ENCODE assay signal across 11 mouse cellular contexts in genomic region chr5:114591151-114591561, GRCm38 (mm10). TPM values are rescaled to one million over a fixed set of nuclear protein-coding genes. Genes with fewer than 3 reads are reported as not detected.
A peak's percentile ranks its signal among the peaks of the same experiment; 100 is the strongest.
DNase-seq lines count a peak whose midpoint lies in the region; ATAC-seq and TF ChIP-seq lines count a peak whose summit lies in the region.
"Had no signal": no experiment of that assay in that cellular context is flagged by ENCODE, and none has a peak within 500 bp of the region (broad histone marks: within the 10 kb centered on the region; RNA-seq: fewer than 3 reads in every experiment).

No protein-coding gene starts in this region.

- peaks cover 95% of the 10 kb centered on the region for H3K4me1 ChIP-seq in kidney, embryonic 14.5 days (ENCODE audit: control insufficient read depth, insufficient read depth, low read length)
- H3K4me1 ChIP-seq in MEL (ENCODE audit: control insufficient read depth in 1 of 2, insufficient read depth in 2 of 2, low read length in 2 of 2) = peaks cover 0 to 25% of the 10 kb centered on the region in 2 experiments; a peak in 3 of 4 replicates
- H3K4me1 ChIP-seq in forebrain, embryonic 12.5 days = peaks cover 93% of the 10 kb centered on the region
- peaks cover 51% of the 10 kb centered on the region for H3K4me1 ChIP-seq in liver, embryonic 16.5 days (ENCODE audit: control insufficient read depth, low read depth, low read length)

- peak overlapping the region; percentile 49; the same call in 1 of the 2 replicates for H3K27ac ChIP-seq in kidney, embryonic 14.5 days (ENCODE audit: low read depth, low read length)
- peak overlapping the region; percentile 61; the same call in 1 of the 2 replicates for H3K27ac ChIP-seq in MEL (ENCODE audit: control insufficient read depth, low read depth, low read length)
- H3K27ac ChIP-seq in forebrain, embryonic 12.5 days = peak overlapping the region; percentile 79
- H3K27ac ChIP-seq in liver, embryonic 16.5 days (ENCODE audit: low read length) = no peak overlapping the region
- H3K27ac ChIP-seq: limb, embryonic 13.5 days had no signal

- no peak overlapping the region; the same call in 1 of the 2 replicates for H3K9ac ChIP-seq in kidney, embryonic 14.5 days (ENCODE audit: low read depth, low read length)
- H3K9ac ChIP-seq in MEL (ENCODE audit: control insufficient read depth, low read depth, low read length, poor library complexity, severe bottlenecking) = no peak overlapping the region
- peak overlapping the region; percentile 7; the same call in 1 of the 2 replicates for H3K9ac ChIP-seq in forebrain, embryonic 12.5 days
- no peak overlapping the region for H3K9ac ChIP-seq in liver, embryonic 16.5 days (ENCODE audit: low read depth, low read length)
- H3K9ac ChIP-seq: limb, embryonic 13.5 days had no signal

- peak; percentile 88 to 90 for TF ChIP-seq EP300 in MEL (IDR thresholded peaks at IDR 0.05; ENCODE audit: low read depth in 1 of 2, low read length in 2 of 2)

- H3K9me3 ChIP-seq in kidney, embryonic 14.5 days (ENCODE audit: control insufficient read depth, low read length) = no peaks in the 10 kb centered on the region
- no peaks in the 10 kb centered on the region for H3K9me3 ChIP-seq in MEL (replicated peaks; ENCODE audit: insufficient read depth, low read length)
- no peaks in the 10 kb centered on the region for H3K9me3 ChIP-seq in forebrain, embryonic 12.5 days
- no peaks in the 10 kb centered on the region for H3K9me3 ChIP-seq in liver, embryonic 16.5 days (replicated peaks; ENCODE audit: control insufficient read depth, low read length)
- H3K9me3 ChIP-seq: limb, embryonic 13.5 days had no signal

- TF ChIP-seq CTCF in MEL (IDR thresholded peaks at IDR 0.05 in 2 of 3, conservative IDR thresholded peaks at IDR 0.05 in 1 of 3; ENCODE audit: control insufficient read depth in 1 of 3, insufficient read depth in 1 of 3, low read depth in 2 of 3, low read length in 3 of 3, poor library complexity in 1 of 3, severe bottlenecking in 1 of 3) = no peak

- H3K4me2 ChIP-seq in kidney, embryonic 14.5 days (replicated peaks; ENCODE audit: low read depth, low read length) = no peak overlapping the region
- peak overlapping the region; percentile 17; the same call in 1 of the 2 replicates for H3K4me2 ChIP-seq in forebrain, embryonic 12.5 days
- H3K4me2 ChIP-seq in liver, embryonic 16.5 days (ENCODE audit: low read depth, low read length) = no peak overlapping the region
- H3K4me2 ChIP-seq: limb, embryonic 13.5 days had no signal

- ATAC-seq in kidney, embryonic 14.5 days (ENCODE audit: low FRiP score, low TSS enrichment) = no peak
- ATAC-seq in forebrain, embryonic 12.5 days (ENCODE audit: low FRiP score) = no peak
- peak; percentile 45 for ATAC-seq in liver, embryonic 16.5 days (ENCODE audit: low read depth)
- no peak for ATAC-seq in erythroblast, adult 5-6 weeks (replicated peaks; ENCODE audit: low FRiP score, poor library complexity, severe bottlenecking)

- DNase-seq in kidney, adult 11 months = no peak
- DNase-seq in MEL (ENCODE audit: low read depth, low spot score) = peak; percentile 72
- DNase-seq in cerebellum, adult 9-10 months = no peak
- no peak for DNase-seq in gastrocnemius, adult 18-20 months (ENCODE audit: low spot score)
- DNase-seq: kidney, adult 2 months; right cerebral cortex, postnatal 14 days had no signal

- 51% methylated on average over 15 of the region's 15 CpGs for WGBS in kidney, embryonic 14.5 days
- 41% methylated on average over 15 of the region's 15 CpGs for WGBS in forebrain, embryonic 12.5 days
- 11% methylated on average over 15 of the region's 15 CpGs for WGBS in liver, embryonic 16.5 days (ENCODE audit: insufficient replicate concordance)

- TF ChIP-seq RAD21 in MEL (IDR thresholded peaks at IDR 0.05; ENCODE audit: low read depth, low read length) = no peak

- H3K79me2 ChIP-seq in MEL (ENCODE audit: control insufficient read depth, insufficient read depth, low read length, poor library complexity) = no peaks in the 10 kb centered on the region

- no peaks in the 10 kb centered on the region for H3K27me3 ChIP-seq in kidney, embryonic 14.5 days (ENCODE audit: control insufficient read depth, insufficient read depth, low read length)
- no peaks in the 10 kb centered on the region for H3K27me3 ChIP-seq in MEL (ENCODE audit: control insufficient read depth in 1 of 2, insufficient read depth in 2 of 2, low read length in 2 of 2)
- peaks cover 16% of the 10 kb centered on the region; the same call in 1 of the 2 replicates for H3K27me3 ChIP-seq in forebrain, embryonic 12.5 days
- no peaks in the 10 kb centered on the region for H3K27me3 ChIP-seq in liver, embryonic 16.5 days (ENCODE audit: control insufficient read depth, insufficient read depth, low read depth, low read length)

- TF ChIP-seq POLR2A in MEL (IDR thresholded peaks at IDR 0.05; ENCODE audit: control insufficient read depth in 1 of 2, insufficient read depth in 1 of 2, low read depth in 1 of 2, low read length in 2 of 2, poor library complexity in 1 of 2) = no peak

- H3K36me3 ChIP-seq in kidney, embryonic 14.5 days (ENCODE audit: control insufficient read depth, insufficient read depth, low read length) = no peaks in the 10 kb centered on the region
- H3K36me3 ChIP-seq in MEL (ENCODE audit: control insufficient read depth in 1 of 2, insufficient read depth in 2 of 2, low read length in 2 of 2) = peaks cover 0 to 17% of the 10 kb centered on the region in 2 experiments; a peak in 2 of 4 replicates
- peaks cover 16% of the 10 kb centered on the region for H3K36me3 ChIP-seq in forebrain, embryonic 12.5 days (replicated peaks)
- no peaks in the 10 kb centered on the region for H3K36me3 ChIP-seq in liver, embryonic 16.5 days (ENCODE audit: control insufficient read depth, insufficient read depth)
- H3K36me3 ChIP-seq: limb, embryonic 13.5 days had no signal

- no peak overlapping the region for H3K4me3 ChIP-seq in kidney, embryonic 14.5 days (ENCODE audit: low read length)
- H3K4me3 ChIP-seq in MEL (ENCODE audit: control insufficient read depth in 1 of 2, insufficient read depth in 1 of 2, low read depth in 2 of 2, low read length in 2 of 2) = peak overlapping the region; percentile 4 to 38; a peak in 2 of 4 replicates
- no peak overlapping the region for H3K4me3 ChIP-seq in forebrain, embryonic 12.5 days (replicated peaks)
- H3K4me3 ChIP-seq in liver, embryonic 16.5 days (ENCODE audit: low read depth, low read length) = no peak overlapping the region
- H3K4me3 ChIP-seq: limb, embryonic 13.5 days had no signal

TF ChIP-seq in MEL, 35 proteins besides CTCF, POLR2A, EP300 and RAD21:
- no peak for TF ChIP-seq ELF1 (IDR thresholded peaks at IDR 0.05; ENCODE audit: low read depth, low read length)
- TF ChIP-seq MAZ (IDR thresholded peaks at IDR 0.05; ENCODE audit: low read depth, low read length) = peak; percentile 65; the same call in 1 of the 2 replicates
- peak; percentile 33; the same call in 1 of the 2 replicates for TF ChIP-seq TAL1 (IDR thresholded peaks at IDR 0.05; ENCODE audit: low read length)
- TF ChIP-seq HCFC1 (IDR thresholded peaks at IDR 0.05; ENCODE audit: low read depth, low read length) = no peak
- TF ChIP-seq MAFK (IDR thresholded peaks at IDR 0.05; ENCODE audit: borderline replicate concordance, low read depth, low read length) = peak; percentile 36; the same call in 1 of the 2 replicates
- TF ChIP-seq SIN3A (IDR thresholded peaks at IDR 0.05; ENCODE audit: low read length) = peak; percentile 74
- TF ChIP-seq ZC3H11A (IDR thresholded peaks at IDR 0.05; ENCODE audit: low read depth, low read length) = 0 out of 2 replicates have a peak, but pooled peaks have one; percentile 10
- TF ChIP-seq RCOR1 (IDR thresholded peaks at IDR 0.05; ENCODE audit: low read depth, low read length) = peak; percentile 70; the same call in 1 of the 2 replicates
- peak; percentile 97 for TF ChIP-seq GATA1 (IDR thresholded peaks at IDR 0.05; ENCODE audit: low read depth, low read length)
- peak; percentile 88 for TF ChIP-seq ETS1 (IDR thresholded peaks at IDR 0.05; ENCODE audit: low read depth, low read length)
- no peak for TF ChIP-seq E2F4 (IDR thresholded peaks at IDR 0.05; ENCODE audit: borderline replicate concordance, low read depth, low read length)
- peak; percentile 89 for TF ChIP-seq TCF12 (IDR thresholded peaks at IDR 0.05; ENCODE audit: low read depth, low read length)
- TF ChIP-seq MYC (IDR thresholded peaks at IDR 0.05; ENCODE audit: low read depth, low read length) = no peak
- peak; percentile 48; the same call in 1 of the 2 replicates for TF ChIP-seq MXI1 (IDR thresholded peaks at IDR 0.05; ENCODE audit: low read depth, low read length)
- no peak for TF ChIP-seq CHD2 (IDR thresholded peaks at IDR 0.05; ENCODE audit: low read length)

RNA-seq across cellular contexts. Expression of gene Fam222a, which starts 23.3 kb away (rescaled TPM):
- polyA plus RNA-seq in kidney, embryonic 14.5 days (2014; fragmentation: Nextera tagmentation; extraction: Ambion mirVana) = 5.6 and 5.8 TPM in 2 replicates
- 0.23 and 0.27 TPM in 2 replicates for total RNA-seq in MEL (2012; rRNA removed)
- polyA plus RNA-seq in MEL (2012; ENCODE audit: insufficient read depth in 1 of 2, insufficient read length in 2 of 2, low read depth in 1 of 2, low replicate concordance in 2 of 2, missing spikeins in 1 of 2) = under 1 TPM in 1 of 2 experiments, not detected in 1; 0.70 TPM
- 6.9 and 10.2 TPM in 2 replicates for polyA plus RNA-seq in forebrain, embryonic 12.5 days (2016; fragmentation: Nextera tagmentation; extraction: Ambion mirVana)
- 0.46 and 0.67 TPM in 2 replicates for polyA plus RNA-seq in liver, embryonic 16.5 days (2015; fragmentation: Nextera tagmentation; extraction: Ambion mirVana)
- total RNA-seq in gastrocnemius, adult 18-20 months (2021) = under 1 TPM; 0.33 to 0.66 TPM
- 1.2 TPM in 1 of 2 replicates, not detected in the other for total RNA-seq in erythroblast, adult 5-6 weeks (2015; ENCODE audit: low replicate concordance)
- not detected in 2 replicates for total RNA-seq in erythroblast, adult 5-6 weeks (2017; ENCODE audit: low replicate concordance)

Comparison
In these comparisons a context has a peak if more than half of its experiments do, and no peak if none do; other contexts are left out.
1. H3K4me3 ChIP-seq: peak in MEL (2 of 2); none in kidney, embryonic 14.5 days (single experiment), forebrain, embryonic 12.5 days (single experiment) and liver, embryonic 16.5 days (single experiment).